Mouse (Mus musculus) small intestine, adult 2 months (tissue): ENCODE data around the gene Tmed9. TPM values are rescaled to one million over a fixed set of nuclear protein-coding genes. Genes with fewer than 3 reads are reported as not detected.

Source experiments
- H3K27ac ChIP-seq: fragments of 200-500 bp; 2 replicates; pipeline ENCODE4 v1.5.1; 2012; ENCODE audit warnings: low read depth, low read length, control low read depth, inconsistent platforms; ENCODE audit not compliant: insufficient read depth
- H3K27me3 ChIP-seq: fragments of 200-500 bp; 2 replicates; pipeline ENCODE4 v1.6.1; 2012; ENCODE audit warnings: mild to moderate bottlenecking, moderate library complexity, low read length, inconsistent platforms; ENCODE audit not compliant: control insufficient read depth, insufficient read depth
- H3K36me3 ChIP-seq: fragments of 200-500 bp; 2 replicates; pipeline ENCODE4 v1.6.1; 2012; ENCODE audit warnings: mild to moderate bottlenecking, low read length, control low read depth, inconsistent platforms; ENCODE audit not compliant: control insufficient read depth, insufficient read depth
- H3K4me1 ChIP-seq: fragments of 200-500 bp; 2 replicates; pipeline ENCODE4 v1.6.1; 2012; ENCODE audit warnings: low read length, inconsistent platforms, mixed read lengths; ENCODE audit not compliant: control insufficient read depth, insufficient read depth, insufficient read length
- H3K4me3 ChIP-seq: fragments of 200-500 bp; 2 replicates; pipeline ENCODE4 v1.5.1; 2012; ENCODE audit warnings: low read depth, mild to moderate bottlenecking, control low read depth, inconsistent platforms, low read length, moderate library complexity
- CTCF ChIP-seq: fragments of 200-500 bp; IDR thresholded peaks from 2 replicates; pipeline ENCODE4 v1.5.1; 2012; ENCODE audit warnings: low read depth, mild to moderate bottlenecking, control low read depth, inconsistent platforms, low read length, moderate library complexity, mixed read lengths; ENCODE audit not compliant: insufficient replicate concordance, insufficient read length; ENCODE audit errors: extremely low read depth
- POLR2A ChIP-seq: fragments of 200-500 bp; IDR thresholded peaks from 2 replicates; pipeline ENCODE4 v1.6.1; 2012; ENCODE audit warnings: low read depth, mild to moderate bottlenecking, control low read depth, inconsistent platforms, low read length, moderate library complexity
- WGBS: fragments of 180-500 bp; shearing (Covaris S2); methylation state at CpG from one replicate; pipeline ENCODE4 v1.1.7; 2018; 5-methylcytosine and 5-hydroxymethylcytosine counted together
- polyA plus RNA-seq: library from polyadenylated mRNA; depleted of rRNA; stranded (reverse); fragments of >200 nt; gene quantifications from 2 replicates; pipeline ENCODE4 v1.2.3, GENCODE M21; 2012

Tmed9 gene
- polyA plus RNA-seq, 1 experiment: 21.1 TPM

DNA sequence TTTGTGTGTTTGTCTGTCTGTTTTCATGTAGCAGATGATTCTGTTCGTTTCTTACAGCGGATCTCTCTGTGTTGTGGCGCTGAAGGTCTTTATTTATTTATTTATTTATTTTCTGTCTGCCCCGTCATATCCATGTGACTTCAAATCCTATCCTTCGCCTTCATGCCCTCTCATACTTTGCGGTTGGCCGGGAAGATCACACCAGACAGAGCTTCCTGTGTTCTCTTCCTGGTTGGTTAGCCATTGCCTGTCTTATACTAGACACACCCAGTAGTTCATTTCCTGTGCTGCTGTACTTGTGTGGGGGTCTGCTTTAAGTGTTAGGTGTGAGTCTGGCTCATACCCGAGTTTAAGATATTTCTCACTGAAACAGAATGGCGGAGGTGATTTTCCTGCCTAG is 27.1 kb downstream of the Tmed9 start:
- 7% methylated on average over 9 of the region's 9 CpGs for WGBS
- Histone ChIP-seq H3K27ac (no peak overlapping the region), H3K27me3 (no peaks in the 10 kb centered on the region), H3K36me3 (peaks cover 26% of the 10 kb centered on the region), H3K4me3 (peak overlapping the region; percentile 95; the same call in 1 of the 2 replicates), H3K4me1 (no peaks in the 10 kb centered on the region; the same call in 1 of the 2 replicates)
- TF ChIP-seq CTCF (no peak), POLR2A (no peak)

DNA sequence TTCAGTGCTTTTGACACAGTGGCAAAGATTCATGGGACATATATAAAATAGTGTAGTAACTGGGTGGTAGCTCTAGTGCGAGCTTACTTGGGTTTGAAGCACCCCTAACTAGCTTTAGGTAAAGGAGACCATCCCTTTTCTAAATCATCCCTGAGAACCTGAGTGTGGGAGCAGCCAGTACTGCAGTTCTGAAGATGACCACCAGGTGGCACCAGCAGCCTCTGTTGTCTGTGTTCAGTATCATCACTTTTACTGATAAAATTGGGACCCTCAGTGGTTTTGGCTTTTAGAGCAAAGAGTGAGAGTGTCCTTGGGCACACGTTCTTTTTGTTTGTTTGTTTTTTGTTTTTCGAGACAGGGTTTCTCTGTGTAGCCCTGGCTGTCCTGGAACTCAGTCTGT is 28.1 kb downstream of the Tmed9 start:
- no peaks in the 10 kb centered on the region; the same call in 1 of the 2 replicates for H3K4me1 ChIP-seq
- H3K27me3 ChIP-seq: no peaks in the 10 kb centered on the region
- H3K36me3 ChIP-seq: peaks cover 23% of the 10 kb centered on the region
- 7% methylated on average over 3 of the region's 3 CpGs for WGBS
- TF ChIP-seq CTCF (peak; percentile 80; the same call in 1 of the 2 replicates), POLR2A (no peak)
- no peak overlapping the region for H3K27ac ChIP-seq
- no peak overlapping the region for H3K4me3 ChIP-seq

DNA sequence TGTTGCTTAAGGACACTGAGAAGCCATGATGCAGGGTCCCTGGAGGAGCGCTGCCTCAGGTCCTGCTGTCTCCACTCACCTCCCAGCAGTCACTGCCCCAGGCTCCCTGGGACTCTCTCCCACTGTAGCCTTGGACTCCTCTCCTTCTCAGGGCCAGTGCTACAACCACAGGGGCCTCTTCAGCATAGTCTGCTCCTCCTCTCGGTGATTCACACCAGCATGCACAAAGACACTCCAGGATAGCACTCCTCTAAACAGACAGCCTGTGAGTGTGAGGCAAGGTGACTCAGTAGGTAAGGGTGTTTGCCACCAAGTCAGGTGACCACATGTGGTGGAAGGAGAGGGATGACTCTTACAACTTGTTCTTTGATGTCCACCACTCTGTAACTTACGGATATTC is 31.1 kb downstream of the Tmed9 start:
- no peaks in the 10 kb centered on the region; the same call in 1 of the 2 replicates for H3K4me1 ChIP-seq
- peaks cover 31% of the 10 kb centered on the region for H3K36me3 ChIP-seq
- no peak overlapping the region for H3K4me3 ChIP-seq
- TF ChIP-seq CTCF (no peak), POLR2A (no peak)
- no peak overlapping the region for H3K27ac ChIP-seq
- H3K27me3 ChIP-seq: no peaks in the 10 kb centered on the region
- 97% methylated on average over 3 of the region's 3 CpGs for whole genome bisulfite sequencing

DNA sequence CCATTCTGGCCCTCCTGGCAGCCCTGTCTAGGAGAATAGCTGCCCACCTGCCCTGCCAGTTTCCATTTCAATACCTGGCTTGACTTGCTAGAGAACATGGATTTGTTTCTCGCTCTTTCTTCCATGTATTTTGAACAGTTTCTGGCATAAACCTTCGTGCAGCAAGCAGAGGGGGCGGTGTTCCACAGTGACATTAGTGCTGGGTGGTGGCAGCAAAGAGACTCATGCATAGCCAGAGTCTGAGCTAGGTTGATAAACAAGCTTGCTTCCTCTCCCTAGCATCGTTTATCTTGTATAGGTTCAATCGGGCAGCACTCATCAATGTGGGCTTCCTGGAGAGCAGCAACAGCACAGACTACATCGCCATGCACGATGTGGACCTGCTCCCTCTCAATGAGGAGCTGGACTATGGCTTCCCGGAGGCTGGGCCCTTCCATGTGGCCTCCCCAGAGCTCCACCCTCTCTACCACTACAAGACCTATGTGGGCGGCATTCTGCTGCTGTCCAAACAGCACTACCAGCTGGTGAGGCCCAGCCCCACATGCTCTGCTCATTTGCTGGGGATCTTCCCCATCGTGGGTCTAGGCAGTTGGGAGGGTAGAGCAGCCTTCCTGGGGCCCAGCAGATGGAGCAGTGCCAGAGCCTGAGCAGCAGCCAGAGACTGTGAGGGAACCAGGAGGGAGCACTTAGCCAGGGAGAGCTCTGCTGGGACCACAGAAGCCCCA is 33.5 kb downstream of the Tmed9 start:
- no peaks in the 10 kb centered on the region for H3K27me3 ChIP-seq
- no peak overlapping the region for H3K4me3 ChIP-seq

DNA sequence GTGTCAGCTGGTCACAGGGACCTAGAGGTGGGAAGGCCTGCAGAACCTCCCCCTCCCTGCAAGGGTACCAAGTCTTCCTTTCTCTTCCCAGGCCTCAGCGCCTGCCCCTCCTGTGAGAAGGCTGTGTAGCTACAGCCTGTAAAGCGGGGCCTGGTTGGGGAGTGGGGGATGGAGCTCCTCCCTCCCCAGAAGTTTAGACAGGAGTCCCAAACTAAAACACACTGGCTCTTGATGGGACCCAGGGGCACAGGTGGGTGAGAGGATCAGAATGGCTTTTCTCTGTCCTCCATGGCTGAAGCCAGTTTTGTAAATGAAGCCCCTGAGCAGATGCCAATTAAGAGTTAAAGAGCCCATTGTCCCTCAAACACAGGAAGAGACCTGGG is 34.1 kb downstream of the Tmed9 start:
- Histone ChIP-seq H3K36me3 (peaks cover 37% of the 10 kb centered on the region), H3K27me3 (no peaks in the 10 kb centered on the region), H3K4me3 (no peak overlapping the region), H3K4me1 (no peaks in the 10 kb centered on the region), H3K27ac (no peak overlapping the region)
- 98% methylated on average over 2 of the region's 2 CpGs for WGBS
- no peak for TF ChIP-seq POLR2A
- TF ChIP-seq CTCF: no peak

More for the DNA sequence above, 33.5 kb downstream of the Tmed9 start:
- no peaks in the 10 kb centered on the region for H3K4me1 ChIP-seq
- H3K36me3 ChIP-seq: peaks cover 40% of the 10 kb centered on the region
- H3K27ac ChIP-seq: no peak overlapping the region
- TF ChIP-seq CTCF (no peak), POLR2A (no peak)
- 79% methylated on average over 10 of the region's 10 CpGs for WGBS

DNA sequence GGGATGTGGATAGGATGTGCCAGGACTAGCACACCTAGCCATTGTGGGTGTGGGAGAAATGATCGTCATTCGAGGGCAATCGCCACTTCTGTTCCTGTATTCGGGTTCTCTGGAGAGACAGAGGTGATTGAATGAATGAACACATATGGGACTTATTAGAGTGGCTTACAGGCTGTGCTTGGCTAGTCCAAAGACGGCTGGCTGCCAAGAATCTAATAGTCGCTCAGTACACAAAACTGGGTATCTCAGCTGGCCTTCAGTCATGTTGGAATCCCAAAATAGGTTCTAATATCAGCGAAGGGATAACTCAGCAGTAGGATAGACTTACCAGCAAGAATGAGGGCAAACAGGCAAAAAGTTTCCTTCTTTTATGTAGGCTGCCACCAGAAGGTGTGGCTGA is 38.5 kb downstream of the Tmed9 start:
- WGBS: 92% methylated on average over 7 of the region's 7 CpGs
- H3K36me3 ChIP-seq: peaks cover 26% of the 10 kb centered on the region; the same call in 1 of the 2 replicates
- TF ChIP-seq POLR2A: no peak
- TF ChIP-seq CTCF: no peak
- no peak overlapping the region for H3K4me3 ChIP-seq
- H3K27ac ChIP-seq: no peak overlapping the region
- H3K27me3 ChIP-seq: no peaks in the 10 kb centered on the region
- no peaks in the 10 kb centered on the region for H3K4me1 ChIP-seq

DNA sequence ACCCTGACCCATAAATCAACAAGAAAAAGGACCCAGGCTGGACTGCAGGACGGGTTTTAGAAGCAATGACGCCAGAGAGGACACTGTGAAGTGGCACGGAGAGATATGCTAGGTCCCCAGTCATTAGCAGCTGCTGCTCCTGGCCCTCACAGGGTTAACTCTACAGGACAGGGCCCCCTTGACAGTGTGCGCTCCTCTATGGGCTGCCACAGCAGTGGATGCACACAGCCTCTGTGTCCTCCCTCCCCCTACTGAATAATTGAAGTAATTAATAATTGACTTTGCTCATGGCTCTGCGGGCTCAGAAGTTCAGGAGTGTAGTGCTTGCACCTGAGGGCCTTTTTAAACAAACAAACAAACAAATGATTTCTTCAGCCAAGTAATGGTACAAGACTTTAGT is 39.9 kb downstream of the Tmed9 start:
- no peak overlapping the region for H3K27ac ChIP-seq
- 52% methylated on average over 5 of the region's 5 CpGs for WGBS
- H3K4me1 ChIP-seq: no peaks in the 10 kb centered on the region
- TF ChIP-seq CTCF (no peak), POLR2A (no peak)
- peaks cover 16% of the 10 kb centered on the region; the same call in 1 of the 2 replicates for H3K36me3 ChIP-seq
- H3K27me3 ChIP-seq: no peaks in the 10 kb centered on the region
- H3K4me3 ChIP-seq: no peak overlapping the region
